In the genomic region with DNA sequence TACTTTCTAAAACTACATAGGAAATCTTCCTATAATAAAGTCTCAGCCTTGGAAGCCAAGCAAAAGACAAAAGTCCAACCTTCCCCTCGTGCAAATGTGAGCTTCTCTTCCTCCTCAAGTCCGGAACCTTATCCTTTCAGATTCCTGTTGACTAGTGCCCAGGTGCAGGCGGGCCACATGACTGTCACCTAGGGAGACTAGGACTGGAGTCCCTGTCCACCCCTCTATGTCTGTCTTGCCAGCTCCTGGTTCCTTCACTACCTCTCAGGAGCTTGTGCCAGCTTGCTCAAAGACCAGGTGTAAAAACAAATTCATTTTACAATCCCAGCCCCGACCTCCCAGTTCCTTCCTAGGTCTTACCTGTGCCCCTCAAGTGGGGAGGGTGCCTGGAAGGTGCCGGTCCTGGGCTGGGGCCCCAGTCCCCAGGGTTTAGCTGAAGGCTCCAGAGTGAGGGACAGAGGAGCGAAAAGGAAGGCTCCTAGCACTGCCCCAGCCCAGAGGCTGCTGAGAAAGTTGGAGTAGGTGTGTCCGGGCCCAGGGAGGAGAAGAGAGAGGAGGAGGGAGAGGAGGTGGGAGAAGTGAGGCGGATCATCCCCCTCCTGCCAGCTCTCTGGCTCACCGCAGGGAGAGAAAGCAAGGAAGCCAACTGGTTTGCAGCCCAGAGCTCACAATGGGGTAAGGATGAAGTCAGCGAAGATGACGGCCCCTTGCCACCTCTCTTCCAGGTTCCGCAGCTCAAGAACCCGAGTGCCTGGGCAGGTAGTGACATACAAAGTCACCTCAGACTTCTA, we compare ENCODE assay signal across 15 mouse cellular contexts. TPM values are rescaled to one million over a fixed set of nuclear protein-coding genes. Genes with fewer than 3 reads are reported as not detected.
A peak's percentile ranks its signal among the peaks of the same experiment; 100 is the strongest.
DNase-seq lines count a peak whose midpoint lies in the region; ATAC-seq and TF ChIP-seq lines count a peak whose summit lies in the region.
"Had no signal": no experiment of that assay in that cellular context is flagged by ENCODE, and none has a peak within 500 bp of the region (broad histone marks: within the 10 kb centered on the region; RNA-seq: fewer than 3 reads in every experiment).

A gene (minus strand): TSS at position 464 of the 791 bp plus-strand sequence.

- peak within 1 kb of the TSS; percentile 12 for H3K4me3 ChIP-seq in hindbrain, postnatal 0 days (ENCODE audit: low read length)
- H3K4me3 ChIP-seq in hindbrain, embryonic 11.5 days (ENCODE audit: low read depth, low read length), result no peak within 1 kb of the TSS
- no peak within 1 kb of the TSS for H3K4me3 ChIP-seq in forebrain, embryonic 12.5 days (replicated peaks)
- H3K4me3 ChIP-seq in heart, embryonic 11.5 days (ENCODE audit: low read depth, low read length), result no peak within 1 kb of the TSS
- H3K4me3 ChIP-seq: forebrain, embryonic 10.5 days; gastrocnemius, adult 2 months; midbrain, embryonic 10.5 days; myocyte had no signal

- H3K36me3 ChIP-seq in hindbrain, postnatal 0 days (ENCODE audit: insufficient read depth, low read length), result no peaks in the 10 kb centered on the region
- H3K36me3 ChIP-seq in hindbrain, embryonic 11.5 days (ENCODE audit: control insufficient read depth, insufficient read depth, low read length), result no peaks in the 10 kb centered on the region
- H3K36me3 ChIP-seq in forebrain, embryonic 12.5 days (replicated peaks), result no peaks in the 10 kb centered on the region
- no peaks in the 10 kb centered on the region for H3K36me3 ChIP-seq in heart, embryonic 11.5 days (ENCODE audit: control insufficient read depth, insufficient read depth, low read length)
- H3K36me3 ChIP-seq: forebrain, embryonic 10.5 days; midbrain, embryonic 10.5 days had no signal

- no peaks in the 10 kb centered on the region for H3K9me3 ChIP-seq in hindbrain, postnatal 0 days (ENCODE audit: low read length)
- no peaks in the 10 kb centered on the region for H3K9me3 ChIP-seq in hindbrain, embryonic 11.5 days (ENCODE audit: control insufficient read depth, low read length)
- no peaks in the 10 kb centered on the region for H3K9me3 ChIP-seq in forebrain, embryonic 12.5 days
- no peaks in the 10 kb centered on the region for H3K9me3 ChIP-seq in heart, embryonic 11.5 days (replicated peaks; ENCODE audit: control insufficient read depth, low read length)
- H3K9me3 ChIP-seq: forebrain, embryonic 10.5 days had no signal

- no peak within 1 kb of the TSS for H3K9ac ChIP-seq in hindbrain, postnatal 0 days (replicated peaks; ENCODE audit: low read length)
- no peak within 1 kb of the TSS for H3K9ac ChIP-seq in hindbrain, embryonic 11.5 days (ENCODE audit: low read depth, low read length)
- H3K9ac ChIP-seq in forebrain, embryonic 12.5 days, result no peak within 1 kb of the TSS
- H3K9ac ChIP-seq in heart, embryonic 11.5 days (ENCODE audit: low read depth, low read length), result no peak within 1 kb of the TSS

- ATAC-seq in hindbrain, postnatal 0 days, result peak; percentile 35; the same call in 1 of the 2 replicates
- no peak for ATAC-seq in hindbrain, embryonic 11.5 days (ENCODE audit: low FRiP score)
- no peak for ATAC-seq in forebrain, embryonic 12.5 days (ENCODE audit: low FRiP score)
- ATAC-seq in heart, embryonic 11.5 days (replicated peaks; ENCODE audit: insufficient number of reproducible peaks, low FRiP score, low TSS enrichment), result no peak
- ATAC-seq: lung, postnatal 0 days had no signal

- no peak for TF ChIP-seq CTCF in hindbrain, postnatal 0 days (IDR thresholded peaks at IDR 0.05; ENCODE audit: low read depth)

- H3K4me2 ChIP-seq in hindbrain, postnatal 0 days (ENCODE audit: low read depth, low read length), result peak within 1 kb of the TSS; percentile 34
- H3K4me2 ChIP-seq in hindbrain, embryonic 11.5 days (replicated peaks; ENCODE audit: low read depth, low read length), result no peak within 1 kb of the TSS
- H3K4me2 ChIP-seq in forebrain, embryonic 12.5 days, result no peak within 1 kb of the TSS
- no peak within 1 kb of the TSS for H3K4me2 ChIP-seq in heart, embryonic 11.5 days
- H3K4me2 ChIP-seq: liver, embryonic 11.5 days had no signal

- peak within 1 kb of the TSS; percentile 27; the same call in 1 of the 2 replicates for H3K27ac ChIP-seq in hindbrain, postnatal 0 days
- no peak within 1 kb of the TSS for H3K27ac ChIP-seq in hindbrain, embryonic 11.5 days (ENCODE audit: low read depth, low read length)
- no peak within 1 kb of the TSS for H3K27ac ChIP-seq in forebrain, embryonic 12.5 days
- no peak within 1 kb of the TSS for H3K27ac ChIP-seq in heart, embryonic 11.5 days (ENCODE audit: low read depth, low read length)
- H3K27ac ChIP-seq: forebrain, embryonic 10.5 days; gastrocnemius, adult 2 months; midbrain, embryonic 10.5 days had no signal

- H3K27me3 ChIP-seq in hindbrain, postnatal 0 days (ENCODE audit: insufficient read depth, low read length), result no peaks in the 10 kb centered on the region
- no peaks in the 10 kb centered on the region for H3K27me3 ChIP-seq in hindbrain, embryonic 11.5 days (ENCODE audit: control insufficient read depth, insufficient read depth, low read length)
- H3K27me3 ChIP-seq in forebrain, embryonic 12.5 days, result no peaks in the 10 kb centered on the region
- H3K27me3 ChIP-seq in heart, embryonic 11.5 days (ENCODE audit: control insufficient read depth, insufficient read depth, low read length), result peaks cover 7% of the 10 kb centered on the region

- peak; percentile 22 for DNase-seq in hindbrain, postnatal 0 days (ENCODE audit: low spot score)
- DNase-seq in hindbrain, embryonic 11.5 days (ENCODE audit: low spot score), result no peak
- peak; percentile 9 for DNase-seq in right cerebral cortex, postnatal 25 days
- DNase-seq in right cerebral cortex, postnatal 36 days (ENCODE audit: low spot score in 2 of 2), result no peak
- DNase-seq in cerebellum, postnatal 36 days, result peak; percentile 89 to 90
- DNase-seq in urinary bladder, adult 2 months (ENCODE audit: low spot score), result no peak
- DNase-seq: gastrocnemius, adult 2 months; heart, postnatal 4 days had no signal

- no peaks in the 10 kb centered on the region for H3K4me1 ChIP-seq in hindbrain, postnatal 0 days (ENCODE audit: insufficient read depth, low read length)
- H3K4me1 ChIP-seq in hindbrain, embryonic 11.5 days (replicated peaks; ENCODE audit: control insufficient read depth, insufficient read depth, low read length), result no peaks in the 10 kb centered on the region
- H3K4me1 ChIP-seq in forebrain, embryonic 12.5 days, result no peaks in the 10 kb centered on the region
- H3K4me1 ChIP-seq in heart, embryonic 11.5 days (ENCODE audit: control insufficient read depth, insufficient read depth, low read length), result no peaks in the 10 kb centered on the region

- 44% methylated on average over 13 of the region's 13 CpGs for WGBS in hindbrain, postnatal 0 days
- WGBS in hindbrain, embryonic 11.5 days, result 47% methylated on average over 13 of the region's 13 CpGs
- WGBS in forebrain, embryonic 12.5 days, result 43% methylated on average over 13 of the region's 13 CpGs
- WGBS in heart, embryonic 11.5 days (ENCODE audit: insufficient replicate concordance), result 39% methylated on average over 13 of the region's 13 CpGs

RNA-seq across cellular contexts. Expression of the gene that starts here (rescaled TPM):
- total RNA-seq in hindbrain, postnatal 0 days (2014; rRNA removed), result 17.6 and 21.0 TPM in 2 replicates
- 0.78 and 0.88 TPM in 2 replicates for polyA plus RNA-seq in hindbrain, postnatal 0 days (2015; fragmentation: Nextera tagmentation; extraction: Ambion mirVana)
- 0.06 and 0.08 TPM in 2 replicates for polyA plus RNA-seq in hindbrain, embryonic 11.5 days (2014; fragmentation: Nextera tagmentation; extraction: Ambion mirVana)
- 0.01 TPM in 2 replicates for polyA plus RNA-seq in forebrain, embryonic 12.5 days (2016; fragmentation: Nextera tagmentation; extraction: Ambion mirVana)
- 8.9 and 12.9 TPM in 2 replicates for polyA plus RNA-seq in urinary bladder, adult 2 months (2012; rRNA removed)
- polyA plus RNA-seq in heart, embryonic 11.5 days (2014; fragmentation: Nextera tagmentation; extraction: Ambion mirVana), result not detected in 2 replicates
- polyA plus RNA-seq: liver, embryonic 11.5 days had no signal

Comparison
In these comparisons a context has a peak if more than half of its experiments do, and no peak if none do; other contexts are left out.
1. DNase-seq: peak in hindbrain, postnatal 0 days (single experiment), right cerebral cortex, postnatal 25 days (single experiment) and cerebellum, postnatal 36 days (2 of 2); none in hindbrain, embryonic 11.5 days (single experiment), right cerebral cortex, postnatal 36 days (0 of 2) and urinary bladder, adult 2 months (single experiment).